Mouse (Mus musculus): ENCODE measurements at regions not wholly inside any gene's neighbourhood (a gene's known extent, or its start where the extent isn't known, plus 50 kb on each side); places are given as distances from the start of the nearest gene placed in this dataset.

DNA sequence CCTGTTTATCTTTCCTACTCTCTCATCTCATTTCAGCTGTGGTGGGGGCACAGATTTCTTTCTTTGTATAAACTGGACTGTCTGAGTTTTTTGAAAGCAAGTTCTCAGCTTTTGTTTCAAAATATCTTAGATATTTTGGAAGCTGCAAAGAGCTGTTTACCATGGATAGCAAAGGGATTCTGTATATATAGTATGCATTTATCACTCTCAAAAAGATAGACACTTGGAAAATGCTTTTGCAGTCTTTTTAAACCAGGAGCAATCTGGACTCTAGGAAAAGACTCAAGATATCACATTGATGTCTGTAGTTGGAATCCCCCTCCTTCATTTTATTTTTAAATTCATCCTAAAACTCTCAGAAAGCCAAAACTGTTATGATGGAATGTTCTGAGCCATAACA, 177.9 kb upstream of the Gm9972 start:
- H3K36me3 ChIP-seq (ENCODE audit: control insufficient read depth, insufficient read depth, low read length): no peaks in the 10 kb centered on the region
- no peak overlapping the region for H3K9ac ChIP-seq (ENCODE audit: low read length)
- no peaks in the 10 kb centered on the region for H3K27me3 ChIP-seq (ENCODE audit: control insufficient read depth, insufficient read depth, low read depth, low read length)
- H3K27ac ChIP-seq (ENCODE audit: low read length): no peak overlapping the region
- no peaks in the 10 kb centered on the region for H3K4me1 ChIP-seq (replicated peaks; ENCODE audit: control insufficient read depth, insufficient read depth, low read length)
- no peak for ATAC-seq (ENCODE audit: low read depth)
- no peak overlapping the region for H3K4me2 ChIP-seq (ENCODE audit: low read depth, low read length)
- no peaks in the 10 kb centered on the region for H3K9me3 ChIP-seq (ENCODE audit: control insufficient read depth, low read length)
- no peak overlapping the region for H3K4me3 ChIP-seq (ENCODE audit: low read length)

DNA sequence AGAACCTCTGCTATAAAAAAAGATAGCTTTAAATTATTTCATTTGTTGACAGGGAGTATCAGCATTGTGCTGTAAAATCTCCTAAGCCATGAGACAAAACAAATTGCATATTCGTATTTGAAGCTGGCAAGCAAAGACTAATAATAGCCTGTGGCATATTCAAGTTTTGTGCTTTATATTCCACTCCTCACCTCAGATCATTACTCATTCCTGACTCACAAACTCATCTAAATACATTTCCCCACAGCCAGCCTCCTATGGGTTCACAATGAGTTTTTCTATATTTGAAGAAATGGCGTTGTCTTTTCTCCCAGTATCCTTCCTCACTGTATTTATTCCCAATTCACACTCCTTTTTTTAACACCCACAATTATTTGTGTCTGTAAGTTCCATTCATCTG, 161.5 kb upstream of the Gm9972 start:
- no peak overlapping the region for H3K4me3 ChIP-seq (ENCODE audit: low read length)
- no peaks in the 10 kb centered on the region for H3K36me3 ChIP-seq (ENCODE audit: control insufficient read depth, insufficient read depth, low read length)
- no peak for ATAC-seq (ENCODE audit: low read depth)
- WGBS: 82% methylated on average over 2 of the region's 2 CpGs
- no peak overlapping the region for H3K9ac ChIP-seq (ENCODE audit: low read length)
- no peak overlapping the region for H3K4me2 ChIP-seq (ENCODE audit: low read depth, low read length)
- H3K4me1 ChIP-seq (replicated peaks; ENCODE audit: control insufficient read depth, insufficient read depth, low read length): no peaks in the 10 kb centered on the region
- no peaks in the 10 kb centered on the region for H3K27me3 ChIP-seq (ENCODE audit: control insufficient read depth, insufficient read depth, low read depth, low read length)
- H3K9me3 ChIP-seq (ENCODE audit: control insufficient read depth, low read length): no peaks in the 10 kb centered on the region
- H3K27ac ChIP-seq (ENCODE audit: low read length): no peak overlapping the region

DNA sequence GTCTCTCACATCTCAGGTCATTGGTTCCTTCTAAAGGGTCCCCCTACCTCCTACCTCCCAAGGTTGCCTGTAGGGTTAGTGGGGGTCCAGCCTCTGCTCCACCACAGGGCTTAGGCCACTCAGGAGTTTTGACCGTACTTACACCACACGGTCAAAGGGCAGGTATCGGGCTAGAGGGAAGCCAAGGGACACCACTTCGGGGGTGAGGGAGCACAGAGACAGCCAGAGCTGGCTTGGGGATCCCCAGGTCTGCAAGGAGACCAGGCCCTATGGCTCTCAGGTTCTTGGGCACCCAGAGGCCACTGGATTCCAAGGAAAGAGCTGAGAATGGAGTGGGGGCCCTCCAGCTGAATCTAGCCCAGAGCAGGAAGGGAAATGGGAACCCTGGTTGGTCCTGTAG, 135.5 kb upstream of the Gm9972 start:
- ATAC-seq (ENCODE audit: low read depth): no peak
- Histone ChIP-seq H3K4me1 (replicated peaks; ENCODE audit: control insufficient read depth, insufficient read depth, low read length) (no peaks in the 10 kb centered on the region), H3K27me3 (ENCODE audit: control insufficient read depth, insufficient read depth, low read depth, low read length) (no peaks in the 10 kb centered on the region), H3K27ac (ENCODE audit: low read length) (no peak overlapping the region), H3K4me2 (ENCODE audit: low read depth, low read length) (no peak overlapping the region), H3K9ac (ENCODE audit: low read length) (no peak overlapping the region), H3K9me3 (ENCODE audit: control insufficient read depth, low read length) (no peaks in the 10 kb centered on the region), H3K4me3 (ENCODE audit: low read length) (no peak overlapping the region), H3K36me3 (ENCODE audit: control insufficient read depth, insufficient read depth, low read length) (no peaks in the 10 kb centered on the region)
- WGBS: 77% methylated on average over 4 of the region's 4 CpGs

GRCm38 (mm10) chr11:42903459-42904012, 132.0 kb upstream of the Gm9972 start:
- Histone ChIP-seq H3K27me3 (ENCODE audit: control insufficient read depth, insufficient read depth, low read depth, low read length) (no peaks in the 10 kb centered on the region), H3K27ac (ENCODE audit: low read length) (no peak overlapping the region), H3K4me2 (ENCODE audit: low read depth, low read length) (no peak overlapping the region), H3K36me3 (ENCODE audit: control insufficient read depth, insufficient read depth, low read length) (no peaks in the 10 kb centered on the region), H3K4me3 (ENCODE audit: low read length) (no peak overlapping the region), H3K9me3 (ENCODE audit: control insufficient read depth, low read length) (no peaks in the 10 kb centered on the region), H3K9ac (ENCODE audit: low read length) (no peak overlapping the region), H3K4me1 (replicated peaks; ENCODE audit: control insufficient read depth, insufficient read depth, low read length) (no peaks in the 10 kb centered on the region)
- no peak for ATAC-seq (ENCODE audit: low read depth)
- 68% methylated on average over 5 of the region's 5 CpGs for WGBS

- no peak overlapping the region for H3K9ac ChIP-seq (ENCODE audit: low read length)
Measured at GRCm38 (mm10) chr11:42905561-42905960, 130.0 kb upstream of the Gm9972 start.

DNA sequence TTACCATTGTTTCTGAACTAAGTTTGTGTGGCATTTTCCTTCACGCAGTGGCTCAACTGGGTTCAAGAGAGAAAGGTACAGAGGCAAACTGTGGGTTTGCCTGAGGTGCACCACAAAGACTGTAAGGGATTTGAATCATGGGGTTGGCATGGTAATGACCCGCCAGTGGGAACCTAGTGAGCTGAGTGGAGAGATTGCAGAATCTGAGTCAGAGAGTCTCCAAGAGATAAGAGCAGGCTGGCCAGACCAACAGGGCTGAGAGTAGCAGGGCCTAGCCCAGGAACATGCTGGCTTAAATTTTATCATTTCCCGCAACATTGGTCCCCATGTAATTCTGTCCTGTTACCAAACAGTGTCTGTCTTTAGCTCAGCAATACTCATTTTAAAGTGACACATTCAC, 129.5 kb upstream of the Gm9972 start:
- H3K4me3 ChIP-seq (ENCODE audit: low read length): no peak overlapping the region
- no peaks in the 10 kb centered on the region for H3K9me3 ChIP-seq (ENCODE audit: control insufficient read depth, low read length)
- H3K4me2 ChIP-seq (ENCODE audit: low read depth, low read length): no peak overlapping the region
- no peak overlapping the region for H3K9ac ChIP-seq (ENCODE audit: low read length)
- no peak for ATAC-seq (ENCODE audit: low read depth)
- no peaks in the 10 kb centered on the region for H3K27me3 ChIP-seq (ENCODE audit: control insufficient read depth, insufficient read depth, low read depth, low read length)
- no peaks in the 10 kb centered on the region for H3K36me3 ChIP-seq (ENCODE audit: control insufficient read depth, insufficient read depth, low read length)
- no peaks in the 10 kb centered on the region for H3K4me1 ChIP-seq (replicated peaks; ENCODE audit: control insufficient read depth, insufficient read depth, low read length)
- 84% methylated on average over 3 of the region's 3 CpGs for WGBS
- H3K27ac ChIP-seq (ENCODE audit: low read length): no peak overlapping the region

More at GRCm38 (mm10) chr11:42905561-42905960, 130.0 kb upstream of the Gm9972 start:
- Histone ChIP-seq H3K9me3 (ENCODE audit: control insufficient read depth, low read length) (no peaks in the 10 kb centered on the region), H3K27me3 (ENCODE audit: control insufficient read depth, insufficient read depth, low read depth, low read length) (no peaks in the 10 kb centered on the region), H3K4me3 (ENCODE audit: low read length) (no peak overlapping the region), H3K4me1 (replicated peaks; ENCODE audit: control insufficient read depth, insufficient read depth, low read length) (no peaks in the 10 kb centered on the region), H3K27ac (ENCODE audit: low read length) (no peak overlapping the region), H3K36me3 (ENCODE audit: control insufficient read depth, insufficient read depth, low read length) (no peaks in the 10 kb centered on the region), H3K4me2 (ENCODE audit: low read depth, low read length) (no peak overlapping the region)
- ATAC-seq (ENCODE audit: low read depth): no peak
- 73% methylated on average over 2 of the region's 2 CpGs for WGBS

DNA sequence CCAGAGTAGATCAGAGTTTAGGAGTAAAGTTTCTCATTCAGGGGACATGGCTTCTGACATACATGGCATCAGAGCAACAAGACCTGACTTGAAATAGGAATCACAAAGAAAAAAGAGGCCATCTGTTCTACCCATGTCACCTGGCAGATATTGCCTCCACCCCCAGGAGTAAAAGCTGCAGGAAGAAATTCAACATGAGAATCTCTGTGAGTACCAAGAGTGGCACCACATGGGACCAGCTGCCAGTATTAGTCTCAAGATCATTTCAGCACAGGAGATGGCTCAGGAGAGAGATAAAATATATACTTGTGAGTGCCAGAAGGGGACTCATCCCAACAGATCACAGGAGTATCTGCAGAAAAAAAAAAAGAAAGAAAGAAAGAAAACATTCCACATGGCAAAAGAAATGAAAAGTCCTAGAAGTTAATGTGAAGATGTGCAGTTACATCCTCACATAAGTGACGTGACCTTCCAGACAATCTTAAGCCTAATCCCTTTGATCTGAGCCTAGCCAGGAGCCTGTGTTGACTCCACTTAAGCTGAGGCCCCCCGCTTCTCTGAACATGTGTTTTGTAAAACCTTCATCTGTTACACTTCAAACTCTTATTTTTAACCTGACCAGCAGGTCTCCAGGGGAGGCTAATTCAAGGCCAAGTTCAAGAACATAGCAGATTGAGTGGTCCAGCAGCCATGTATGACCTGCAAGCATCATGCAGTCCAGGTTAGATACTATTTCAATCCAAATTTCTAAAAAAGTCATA, 118.9 kb upstream of the Gm9972 start:
- Histone ChIP-seq H3K36me3 (ENCODE audit: control insufficient read depth, insufficient read depth, low read length) (no peaks in the 10 kb centered on the region), H3K9ac (ENCODE audit: low read length) (no peak overlapping the region), H3K4me3 (ENCODE audit: low read length) (no peak overlapping the region), H3K4me1 (replicated peaks; ENCODE audit: control insufficient read depth, insufficient read depth, low read length) (no peaks in the 10 kb centered on the region), H3K4me2 (ENCODE audit: low read depth, low read length) (no peak overlapping the region), H3K9me3 (ENCODE audit: control insufficient read depth, low read length) (no peaks in the 10 kb centered on the region), H3K27ac (ENCODE audit: low read length) (no peak overlapping the region), H3K27me3 (ENCODE audit: control insufficient read depth, insufficient read depth, low read depth, low read length) (no peaks in the 10 kb centered on the region)
- WGBS: 67% methylated on average over 2 of the region's 2 CpGs
- ATAC-seq (ENCODE audit: low read depth): no peak

DNA sequence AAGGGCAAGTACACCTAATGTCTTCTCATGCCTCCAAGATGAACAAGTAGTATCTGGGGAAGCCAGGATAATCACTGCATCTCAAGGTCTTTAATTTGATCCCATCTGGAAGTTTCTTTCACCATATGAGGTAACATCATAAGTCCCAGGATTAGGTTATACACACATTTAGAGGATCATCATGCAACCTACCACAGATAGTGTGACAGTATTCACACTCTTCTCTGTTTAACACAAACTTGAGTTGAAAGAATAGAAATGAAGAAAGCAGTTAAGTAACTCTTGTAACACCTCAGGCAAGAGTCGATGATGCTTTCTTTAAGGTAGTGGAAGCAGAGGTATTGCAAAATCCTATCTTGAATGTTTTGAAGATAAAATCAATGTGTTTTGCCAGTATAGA, 116.3 kb upstream of the Gm9972 start:
- no peak overlapping the region for H3K4me3 ChIP-seq (ENCODE audit: low read length)
- whole genome bisulfite sequencing: 92% methylated on average over 1 of the region's 1 CpGs
- no peak overlapping the region for H3K9ac ChIP-seq (ENCODE audit: low read length)
- no peaks in the 10 kb centered on the region for H3K27me3 ChIP-seq (ENCODE audit: control insufficient read depth, insufficient read depth, low read depth, low read length)
- H3K27ac ChIP-seq (ENCODE audit: low read length): no peak overlapping the region
- H3K36me3 ChIP-seq (ENCODE audit: control insufficient read depth, insufficient read depth, low read length): no peaks in the 10 kb centered on the region
- no peaks in the 10 kb centered on the region for H3K4me1 ChIP-seq (replicated peaks; ENCODE audit: control insufficient read depth, insufficient read depth, low read length)
- no peaks in the 10 kb centered on the region for H3K9me3 ChIP-seq (ENCODE audit: control insufficient read depth, low read length)
- ATAC-seq (ENCODE audit: low read depth): no peak
- no peak overlapping the region for H3K4me2 ChIP-seq (ENCODE audit: low read depth, low read length)

DNA sequence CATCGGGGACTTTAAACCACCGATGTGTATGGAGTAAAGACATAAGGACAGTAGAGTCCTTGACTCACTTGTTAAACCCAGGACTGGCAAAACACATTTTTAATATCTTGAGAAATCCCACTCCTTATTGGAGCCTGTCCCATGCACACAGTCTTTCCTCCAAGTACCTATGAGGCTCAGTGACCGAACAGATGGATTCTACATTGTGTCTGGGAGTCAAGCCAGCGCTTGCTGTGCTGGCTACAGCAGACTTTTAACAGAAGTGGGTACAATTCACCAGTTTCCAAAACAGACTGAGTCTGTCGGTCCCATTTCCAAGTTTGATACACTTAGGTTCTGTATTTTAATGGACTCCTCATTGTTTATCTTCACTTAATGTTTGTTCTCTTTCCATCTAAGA, 108.4 kb upstream of the Gm9972 start:
- ATAC-seq (ENCODE audit: low read depth): no peak
- Histone ChIP-seq H3K27me3 (ENCODE audit: control insufficient read depth, insufficient read depth, low read depth, low read length) (no peaks in the 10 kb centered on the region), H3K27ac (ENCODE audit: low read length) (no peak overlapping the region), H3K4me2 (ENCODE audit: low read depth, low read length) (no peak overlapping the region), H3K9ac (ENCODE audit: low read length) (no peak overlapping the region), H3K36me3 (ENCODE audit: control insufficient read depth, insufficient read depth, low read length) (no peaks in the 10 kb centered on the region), H3K9me3 (ENCODE audit: control insufficient read depth, low read length) (no peaks in the 10 kb centered on the region), H3K4me3 (ENCODE audit: low read length) (no peak overlapping the region), H3K4me1 (replicated peaks; ENCODE audit: control insufficient read depth, insufficient read depth, low read length) (no peaks in the 10 kb centered on the region)
- WGBS: 75% methylated on average over 5 of the region's 5 CpGs
